Mouse (Mus musculus) bone marrow, adult 2 months (tissue): Measurements from ENCODE around the gene Car12.

Source experiments
- CTCF ChIP-seq: fragments of 200-500 bp; IDR thresholded peaks from 2 replicates; pipeline ENCODE4 v1.5.1; 2011; ENCODE audit warnings: low read length, control low read depth; ENCODE audit not compliant: control insufficient read depth, insufficient read depth
- POLR2A ChIP-seq: fragments of 200-500 bp; IDR thresholded peaks from 2 replicates; pipeline ENCODE4 v1.6.1; 2011; ENCODE audit warnings: low read depth, mild to moderate bottlenecking, control low read depth, low read length, borderline replicate concordance; ENCODE audit not compliant: control insufficient read depth

GRCm38 (mm10) chr9:66732791-66733691 lies 19.6 kb downstream of the Car12 start:
- TF ChIP-seq CTCF, result no peak
- no peak for TF ChIP-seq POLR2A
